Mouse (Mus musculus) MEL (cell line): Measurements from ENCODE around the gene Bms1.

Experiments
- CTCF ChIP-seq, 3 experiments: IDR thresholded peaks in 2 of 3; conservative IDR thresholded peaks in 1 of 3; 2 replicates each; pipeline ENCODE4 v1.5.1; 2011 to 2012; ENCODE audit warnings: low read length in 3 of 3, low read depth in 2 of 3, mild to moderate bottlenecking in 2 of 3, improper control_type of control experiment in 1 of 3, inconsistent platforms in 1 of 3, mixed read lengths in 1 of 3, moderate library complexity in 1 of 3; ENCODE audit not compliant: control insufficient read depth in 1 of 3, insufficient read depth in 1 of 3, poor library complexity in 1 of 3, severe bottlenecking in 1 of 3
- EP300 ChIP-seq, 2 experiments: IDR thresholded peaks; 2 replicates each; pipeline ENCODE4 v1.6.1; 2011; ENCODE audit warnings: improper control_type of control experiment in 2 of 2, low read length in 2 of 2, low read depth in 1 of 2, mild to moderate bottlenecking in 1 of 2
- ETS1 ChIP-seq: IDR thresholded peaks from 2 replicates; pipeline ENCODE4 v1.6.1; 2012; ENCODE audit warnings: low read depth, mild to moderate bottlenecking, inconsistent platforms, low read length, improper control_type of control experiment, moderate library complexity
- KAT2A ChIP-seq: conservative IDR thresholded peaks from 2 replicates; pipeline ENCODE4 v1.6.1; 2012; ENCODE audit warnings: low read depth, low read length, improper control_type of control experiment, inconsistent platforms
- MAFK ChIP-seq: IDR thresholded peaks from 2 replicates; pipeline ENCODE4 v1.6.1; 2011; ENCODE audit warnings: low read depth, mild to moderate bottlenecking, low read length, improper control_type of control experiment, borderline replicate concordance
- MYC ChIP-seq: IDR thresholded peaks from 2 replicates; pipeline ENCODE4 v1.6.1; 2011; ENCODE audit warnings: low read depth, mild to moderate bottlenecking, low read length, improper control_type of control experiment, moderate library complexity
- POLR2A ChIP-seq, 2 experiments: IDR thresholded peaks; 2 replicates each; pipeline ENCODE4 v1.6.1; 2011 to 2012; ENCODE audit warnings: low read length in 2 of 2, mild to moderate bottlenecking in 2 of 2, control low read depth in 1 of 2, improper control_type of control experiment in 1 of 2, low read depth in 1 of 2, moderate library complexity in 1 of 2; ENCODE audit not compliant: control insufficient read depth in 1 of 2, insufficient read depth in 1 of 2, poor library complexity in 1 of 2
- TBP ChIP-seq: IDR thresholded peaks from 2 replicates; pipeline ENCODE4 v1.8.0; 2011; ENCODE audit warnings: low read depth, low read length, improper control_type of control experiment
- UBTF ChIP-seq: IDR thresholded peaks from 2 replicates; pipeline ENCODE4 v1.6.1; 2012; ENCODE audit warnings: low read depth, mild to moderate bottlenecking, inconsistent platforms, low read length, improper control_type of control experiment, moderate library complexity, borderline replicate concordance; ENCODE audit not compliant: insufficient read depth

DNA sequence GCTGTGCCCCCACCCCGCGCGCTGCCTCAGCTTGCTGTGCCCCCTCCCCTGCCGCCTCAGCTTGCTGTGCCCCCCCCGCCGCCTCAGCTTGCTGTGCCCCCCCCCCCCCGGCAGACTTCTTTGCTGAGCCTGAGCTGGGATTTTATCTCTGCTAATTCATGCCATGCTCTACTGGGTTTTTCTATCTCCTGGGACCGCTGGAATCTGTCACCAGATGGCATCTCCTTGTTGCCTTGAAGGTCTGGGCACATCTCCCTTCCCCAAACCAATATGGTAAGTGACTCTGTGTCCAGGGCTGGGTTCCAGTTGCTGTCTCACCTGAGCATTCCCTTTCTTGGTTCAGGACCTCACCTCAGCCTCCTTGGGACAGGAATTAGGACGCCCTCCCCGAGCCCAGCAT, 41.7 kb downstream of the Bms1 start:
- TF ChIP-seq UBTF = no peak
- TF ChIP-seq ETS1 = no peak
- TF ChIP-seq POLR2A (IDR thresholded peaks at IDR 0.05; ENCODE audit: control insufficient read depth in 1 of 2, insufficient read depth in 1 of 2, low read depth in 1 of 2, low read length in 2 of 2, poor library complexity in 1 of 2) = no peak
- no peak for TF ChIP-seq MAFK
- TF ChIP-seq EP300 (IDR thresholded peaks at IDR 0.05; ENCODE audit: low read depth in 1 of 2, low read length in 2 of 2) = no peak
- TF ChIP-seq TBP = no peak
- no peak for TF ChIP-seq CTCF (IDR thresholded peaks at IDR 0.05 in 2 of 3, conservative IDR thresholded peaks at IDR 0.05 in 1 of 3; ENCODE audit: control insufficient read depth in 1 of 3, insufficient read depth in 1 of 3, low read depth in 2 of 3, low read length in 3 of 3, poor library complexity in 1 of 3, severe bottlenecking in 1 of 3)
- no peak for TF ChIP-seq MYC
- no peak for TF ChIP-seq KAT2A
